Mouse (Mus musculus) thymus, adult 2 months (tissue): ENCODE measurements at regions not wholly inside any gene's neighbourhood (a gene's known extent, or its start where the extent isn't known, plus 50 kb on each side); places are given as distances from the start of the nearest gene placed in this dataset.

Source experiments
- DNase-seq: peaks from one replicate; pipeline ENCODE4 v3.0.0; 2021
- H3K27ac ChIP-seq: fragments of 200-500 bp; 2 replicates; pipeline ENCODE4 v1.5.1; 2012; ENCODE audit warnings: low read length, control low read depth; ENCODE audit not compliant: control insufficient read depth, insufficient read depth
- H3K27me3 ChIP-seq: fragments of 200-500 bp; 2 replicates; pipeline ENCODE4 v1.6.1; 2012; ENCODE audit warnings: mild to moderate bottlenecking, low read length, moderate library complexity, mixed read lengths; ENCODE audit not compliant: control insufficient read depth, insufficient read depth
- H3K36me3 ChIP-seq: fragments of 200-500 bp; 2 replicates; pipeline ENCODE4 v1.6.1; 2012; ENCODE audit warnings: mild to moderate bottlenecking, low read length, moderate library complexity; ENCODE audit not compliant: control insufficient read depth, insufficient read depth
- H3K4me1 ChIP-seq: fragments of 200-500 bp; replicated peaks from 2 replicates; pipeline ENCODE4 v1.6.1; 2012; ENCODE audit warnings: low read length; ENCODE audit not compliant: control insufficient read depth, insufficient read depth
- H3K4me3 ChIP-seq: fragments of 200-500 bp; 2 replicates; pipeline ENCODE4 v1.5.1; 2012; ENCODE audit warnings: mild to moderate bottlenecking, low read length, control low read depth, moderate library complexity; ENCODE audit not compliant: control insufficient read depth, insufficient read depth
- CTCF ChIP-seq: fragments of 200-500 bp; IDR thresholded peaks from 2 replicates; pipeline ENCODE4 v1.5.1; 2012; ENCODE audit warnings: mild to moderate bottlenecking, control low read depth, low read length, moderate library complexity, borderline replicate concordance; ENCODE audit not compliant: control insufficient read depth, poor library complexity, insufficient read depth; ENCODE audit errors: extremely low read depth
- POLR2A ChIP-seq: fragments of 200-500 bp; IDR thresholded peaks from 2 replicates; pipeline ENCODE4 v1.6.1; 2012; ENCODE audit warnings: mild to moderate bottlenecking, low read length, control low read depth, moderate library complexity; ENCODE audit not compliant: control insufficient read depth, poor library complexity, insufficient read depth; ENCODE audit errors: extremely low read depth
- WGBS: fragments of 180-500 bp; shearing (Covaris S2); methylation state at CpG from one replicate; pipeline ENCODE4 v1.1.7; 2018; 5-methylcytosine and 5-hydroxymethylcytosine counted together

- 88% methylated on average over 9 of the region's 9 CpGs for WGBS
- Histone ChIP-seq H3K4me3 (no peak overlapping the region), H3K36me3 (no peaks in the 10 kb centered on the region), H3K27ac (no peak overlapping the region), H3K27me3 (no peaks in the 10 kb centered on the region; the same call in 1 of the 2 replicates), H3K4me1 (peaks cover 25% of the 10 kb centered on the region)
- TF ChIP-seq POLR2A (no peak), CTCF (no peak)
- DNase-seq = no peak
Observed at GRCm38 (mm10) chr8:88447844-88448535, 73.2 kb upstream of the Nkd1 start.

- H3K27ac ChIP-seq = no peak overlapping the region
- DNase-seq = no peak
- WGBS = 95% methylated on average over 9 of the region's 9 CpGs
- H3K36me3 ChIP-seq = no peaks in the 10 kb centered on the region
- H3K27me3 ChIP-seq = peaks cover 2% of the 10 kb centered on the region
- no peak overlapping the region for H3K4me3 ChIP-seq
- peaks cover 28% of the 10 kb centered on the region for H3K4me1 ChIP-seq
- TF ChIP-seq CTCF = no peak
- no peak for TF ChIP-seq POLR2A
Observed at GRCm38 (mm10) chr8:88449001-88449400, 72.2 kb upstream of the Nkd1 start.

- H3K36me3 ChIP-seq = no peaks in the 10 kb centered on the region
- no peak overlapping the region for H3K27ac ChIP-seq
- 72% methylated on average over 5 of the region's 5 CpGs for WGBS
- peaks cover 33% of the 10 kb centered on the region for H3K4me1 ChIP-seq
- no peak for DNase-seq
- no peak for TF ChIP-seq CTCF
- TF ChIP-seq POLR2A = no peak
- H3K27me3 ChIP-seq = peaks cover 8% of the 10 kb centered on the region
- no peak overlapping the region for H3K4me3 ChIP-seq
Observed at GRCm38 (mm10) chr8:88449534-88449933, 71.6 kb upstream of the Nkd1 start.

GRCm38 (mm10) chr8:88450864-88451657 lies 70.1 kb upstream of the Nkd1 start:
- no peak overlapping the region for H3K4me3 ChIP-seq
- peaks cover 34% of the 10 kb centered on the region for H3K4me1 ChIP-seq
- 7% methylated on average over 26 of the region's 26 CpGs for WGBS
- TF ChIP-seq CTCF = no peak
- no peak for TF ChIP-seq POLR2A
- peaks cover 16% of the 10 kb centered on the region for H3K27me3 ChIP-seq
- peak; percentile 27 for DNase-seq
- no peaks in the 10 kb centered on the region for H3K36me3 ChIP-seq
- H3K27ac ChIP-seq = no peak overlapping the region

GRCm38 (mm10) chr8:88451658-88452500 lies 69.3 kb upstream of the Nkd1 start:
- no peak overlapping the region for H3K27ac ChIP-seq
- peaks cover 34% of the 10 kb centered on the region for H3K4me1 ChIP-seq
- peaks cover 16% of the 10 kb centered on the region for H3K27me3 ChIP-seq
- no peaks in the 10 kb centered on the region for H3K36me3 ChIP-seq
- no peak for DNase-seq
- 39% methylated on average over 17 of the region's 17 CpGs for WGBS
- no peak overlapping the region for H3K4me3 ChIP-seq
- TF ChIP-seq POLR2A (no peak), CTCF (no peak)

GRCm38 (mm10) chr8:88452501-88452847 lies 68.7 kb upstream of the Nkd1 start:
- 53% methylated on average over 6 of the region's 6 CpGs for WGBS
- Histone ChIP-seq H3K36me3 (no peaks in the 10 kb centered on the region), H3K4me1 (peaks cover 34% of the 10 kb centered on the region), H3K27ac (no peak overlapping the region), H3K4me3 (no peak overlapping the region), H3K27me3 (peaks cover 16% of the 10 kb centered on the region)
- TF ChIP-seq CTCF (no peak), POLR2A (no peak)
- DNase-seq = no peak
